Mouse (Mus musculus) small intestine, adult 2 months (tissue): Measurements from ENCODE around the gene Bmp4. TPM values are rescaled to one million over a fixed set of nuclear protein-coding genes. Genes with fewer than 3 reads are reported as not detected.

Experiments used
- H3K27ac ChIP-seq: fragments of 200-500 bp; 2 replicates; pipeline ENCODE4 v1.5.1; 2012; ENCODE audit warnings: low read depth, low read length, control low read depth, inconsistent platforms; ENCODE audit not compliant: insufficient read depth
- H3K27me3 ChIP-seq: fragments of 200-500 bp; 2 replicates; pipeline ENCODE4 v1.6.1; 2012; ENCODE audit warnings: mild to moderate bottlenecking, moderate library complexity, low read length, inconsistent platforms; ENCODE audit not compliant: control insufficient read depth, insufficient read depth
- H3K36me3 ChIP-seq: fragments of 200-500 bp; 2 replicates; pipeline ENCODE4 v1.6.1; 2012; ENCODE audit warnings: mild to moderate bottlenecking, low read length, control low read depth, inconsistent platforms; ENCODE audit not compliant: control insufficient read depth, insufficient read depth
- H3K4me1 ChIP-seq: fragments of 200-500 bp; 2 replicates; pipeline ENCODE4 v1.6.1; 2012; ENCODE audit warnings: low read length, inconsistent platforms, mixed read lengths; ENCODE audit not compliant: control insufficient read depth, insufficient read depth, insufficient read length
- H3K4me3 ChIP-seq: fragments of 200-500 bp; 2 replicates; pipeline ENCODE4 v1.5.1; 2012; ENCODE audit warnings: low read depth, mild to moderate bottlenecking, control low read depth, inconsistent platforms, low read length, moderate library complexity
- CTCF ChIP-seq: fragments of 200-500 bp; IDR thresholded peaks from 2 replicates; pipeline ENCODE4 v1.5.1; 2012; ENCODE audit warnings: low read depth, mild to moderate bottlenecking, control low read depth, inconsistent platforms, low read length, moderate library complexity, mixed read lengths; ENCODE audit not compliant: insufficient replicate concordance, insufficient read length; ENCODE audit errors: extremely low read depth
- POLR2A ChIP-seq: fragments of 200-500 bp; IDR thresholded peaks from 2 replicates; pipeline ENCODE4 v1.6.1; 2012; ENCODE audit warnings: low read depth, mild to moderate bottlenecking, control low read depth, inconsistent platforms, low read length, moderate library complexity
- WGBS: fragments of 180-500 bp; shearing (Covaris S2); methylation state at CpG from one replicate; pipeline ENCODE4 v1.1.7; 2018; 5-methylcytosine and 5-hydroxymethylcytosine counted together
- polyA plus RNA-seq: library from polyadenylated mRNA; depleted of rRNA; stranded (reverse); fragments of >200 nt; gene quantifications from 2 replicates; pipeline ENCODE4 v1.2.3, GENCODE M21; 2012; rRNA removed

The Bmp4 gene
- polyA plus RNA-seq: 19.4 and 37.1 TPM in 2 replicates

DNA sequence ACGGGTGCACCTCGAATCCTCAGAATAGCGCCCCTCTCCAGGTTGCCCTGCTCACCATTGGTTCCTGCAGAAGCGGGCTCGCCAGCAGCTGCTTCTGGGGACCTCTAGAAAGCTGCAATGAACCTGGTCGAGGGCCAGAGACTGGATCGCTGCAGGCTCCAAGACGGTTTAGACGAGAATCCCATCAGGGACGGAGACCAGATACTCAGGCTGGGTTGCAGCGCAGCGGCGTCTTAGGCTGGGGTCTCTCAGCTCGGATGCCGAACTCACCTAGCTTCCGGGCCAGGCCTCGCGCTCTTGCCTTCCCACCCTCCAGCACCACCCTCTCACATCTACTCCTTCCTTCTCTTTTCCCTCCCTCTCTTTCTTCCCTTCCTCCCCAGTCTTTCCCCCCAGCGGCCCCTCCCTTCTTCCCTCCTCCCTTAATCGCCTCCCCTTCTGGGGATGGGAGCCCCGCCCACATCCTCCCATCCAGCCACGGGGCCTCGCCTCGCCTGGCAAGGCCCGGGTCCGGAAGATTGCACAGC is at the start of gene Bmp4:
TSS of gene Bmp4 (minus strand) at position 421 of the 527 bp plus-strand sequence.
- Histone ChIP-seq H3K36me3 (no peaks in the 10 kb centered on the region), H3K27me3 (peaks cover 40% of the 10 kb centered on the region), H3K27ac (peak within 1 kb of the TSS; percentile 63), H3K4me3 (peak within 1 kb of the TSS; percentile 49), H3K4me1 (no peaks in the 10 kb centered on the region; the same call in 1 of the 2 replicates)
- WGBS: 6% methylated on average over 26 of the region's 26 CpGs
- no peak for TF ChIP-seq CTCF
- 0 out of 2 replicates have a peak, but pooled peaks have one; percentile 23 for TF ChIP-seq POLR2A

DNA sequence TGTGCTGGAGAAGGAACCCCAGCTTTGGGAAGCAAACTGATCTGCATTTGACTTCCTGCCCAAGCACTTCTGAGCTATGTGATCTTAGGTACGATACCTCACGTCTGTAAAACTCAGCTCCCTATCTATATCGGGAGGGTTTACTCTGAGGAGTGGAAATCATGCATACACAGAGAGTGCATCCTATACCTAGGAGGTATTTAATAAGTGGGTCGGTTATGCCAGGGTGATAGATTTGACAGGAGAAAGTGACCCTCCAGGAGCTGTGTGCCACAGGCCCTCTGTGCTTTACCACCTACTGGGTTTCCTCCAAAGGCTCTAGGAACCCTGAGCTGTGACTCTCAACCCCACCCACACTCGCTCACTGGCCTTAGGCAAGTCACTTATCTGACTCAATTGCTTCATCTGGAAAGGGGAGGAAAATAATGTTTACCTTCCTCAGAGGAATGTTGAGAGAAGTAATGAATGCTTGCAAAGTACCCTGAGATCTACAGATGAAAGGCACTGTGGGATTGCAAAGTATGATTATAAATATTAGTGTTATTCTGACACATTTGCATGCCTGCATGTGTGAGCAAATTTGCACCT is 49.1 kb upstream of the Bmp4 start:
- H3K27ac ChIP-seq: no peak overlapping the region
- WGBS: 66% methylated on average over 5 of the region's 5 CpGs
- TF ChIP-seq POLR2A (no peak), CTCF (no peak)
- no peak overlapping the region for H3K4me3 ChIP-seq
- no peaks in the 10 kb centered on the region for H3K4me1 ChIP-seq
- H3K27me3 ChIP-seq: no peaks in the 10 kb centered on the region
- no peaks in the 10 kb centered on the region for H3K36me3 ChIP-seq

DNA sequence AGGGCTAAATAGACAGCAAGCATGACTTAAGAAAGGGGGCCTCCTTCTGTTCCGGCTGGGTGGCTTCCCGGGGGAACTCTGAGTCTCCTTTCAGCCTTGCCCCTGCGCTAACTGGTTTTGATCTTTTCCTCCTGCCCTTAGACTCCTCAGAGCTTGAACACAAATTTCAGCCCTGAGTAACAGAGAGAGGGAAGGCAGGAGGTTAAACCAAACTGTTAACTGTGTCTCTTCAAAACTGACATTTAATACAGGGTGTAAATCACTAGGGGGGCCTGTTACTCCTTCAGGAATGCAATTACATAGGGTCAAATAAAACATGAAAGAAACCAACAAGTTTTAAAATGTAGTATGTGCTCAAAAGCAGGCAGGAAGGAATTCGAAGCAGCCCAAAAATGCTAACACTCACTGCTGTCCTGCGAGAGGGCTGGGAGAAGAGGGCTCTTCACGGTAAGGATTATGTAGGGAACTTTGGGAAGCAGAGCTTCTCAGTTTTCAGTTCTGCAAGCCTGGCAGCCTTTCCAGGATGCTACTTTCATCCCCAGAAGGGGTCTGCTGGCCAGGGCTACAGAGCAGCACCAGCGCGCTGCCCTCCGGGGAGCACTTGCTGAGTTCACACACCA is 46.1 kb upstream of the Bmp4 start:
- no peak overlapping the region for H3K4me3 ChIP-seq

DNA sequence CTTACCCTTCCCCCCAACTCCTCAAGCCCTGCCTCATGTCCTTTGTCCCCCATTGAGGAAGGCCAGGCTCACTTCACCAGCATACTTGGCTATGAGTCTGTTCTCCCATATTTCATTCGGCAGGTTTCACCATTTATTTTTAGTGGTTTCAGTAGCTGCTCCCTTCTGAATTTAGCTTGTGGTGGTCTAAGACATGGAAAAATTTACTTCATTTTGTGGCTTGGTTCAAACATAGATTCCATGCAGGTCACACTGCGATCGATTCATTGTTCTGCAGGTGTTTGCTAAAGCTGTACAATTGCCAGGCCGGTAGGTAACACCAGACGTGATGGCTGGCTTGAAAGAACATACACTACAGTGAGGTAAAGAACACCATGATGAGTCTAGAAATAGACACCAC is 39.8 kb upstream of the Bmp4 start:
- WGBS: 90% methylated on average over 5 of the region's 5 CpGs
- H3K4me3 ChIP-seq: no peak overlapping the region
- TF ChIP-seq CTCF: no peak
- H3K27ac ChIP-seq: no peak overlapping the region
- H3K36me3 ChIP-seq: no peaks in the 10 kb centered on the region
- H3K4me1 ChIP-seq: 0 out of 2 replicates have a peak, but pooled peaks cover 2% of the 10 kb centered on the region
- H3K27me3 ChIP-seq: no peaks in the 10 kb centered on the region

More for the DNA sequence above, 46.1 kb upstream of the Bmp4 start:
- no peak for TF ChIP-seq POLR2A
- TF ChIP-seq CTCF: no peak
- Histone ChIP-seq H3K27ac (no peak overlapping the region), H3K27me3 (no peaks in the 10 kb centered on the region), H3K4me1 (no peaks in the 10 kb centered on the region), H3K36me3 (no peaks in the 10 kb centered on the region)
- WGBS: 24% methylated on average over 9 of the region's 9 CpGs

DNA sequence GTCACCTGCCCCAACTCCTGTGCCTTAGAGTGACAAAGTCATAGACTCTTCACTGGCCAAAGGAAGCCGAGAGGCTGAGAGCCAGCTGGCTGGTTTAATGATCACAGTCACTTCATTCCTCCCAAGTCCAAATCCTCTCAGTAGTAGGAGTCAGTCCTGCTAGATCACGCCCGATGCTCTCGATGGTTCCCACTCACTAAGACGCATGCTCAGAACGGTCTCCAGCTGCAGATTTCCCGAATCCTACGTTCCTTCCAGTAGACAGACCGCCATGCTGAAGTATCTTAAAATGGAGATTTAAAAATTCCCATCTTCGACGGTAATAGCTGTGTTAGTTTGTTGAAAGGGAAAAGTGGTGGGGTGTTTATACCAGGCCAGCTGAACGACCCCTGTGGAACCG is 36.8 kb upstream of the Bmp4 start:
- no peak overlapping the region for H3K4me3 ChIP-seq
- TF ChIP-seq CTCF (no peak), POLR2A (no peak)
- WGBS: 88% methylated on average over 13 of the region's 13 CpGs
- no peak overlapping the region for H3K27ac ChIP-seq
- no peaks in the 10 kb centered on the region for H3K36me3 ChIP-seq
- 0 out of 2 replicates have a peak, but pooled peaks cover 2% of the 10 kb centered on the region for H3K4me1 ChIP-seq
- no peaks in the 10 kb centered on the region for H3K27me3 ChIP-seq

DNA sequence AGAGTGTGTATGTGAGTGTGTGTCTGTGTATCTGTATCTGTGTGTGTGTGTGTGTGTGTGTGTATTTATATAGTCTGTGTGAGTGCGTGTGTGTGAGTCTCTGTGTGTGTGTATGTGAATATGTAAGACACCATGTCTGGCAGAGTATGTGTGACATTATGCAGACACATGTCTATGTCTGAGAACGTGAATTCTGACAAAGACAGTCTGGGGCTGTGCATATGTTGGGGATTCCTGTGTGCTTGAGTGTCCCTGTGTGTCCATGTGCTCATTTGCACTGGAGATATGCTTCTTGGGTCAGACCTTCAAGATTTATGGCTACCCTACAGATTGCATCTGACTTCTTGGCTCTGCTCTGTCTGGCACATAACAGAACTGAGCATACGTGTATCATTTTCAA is 31.4 kb upstream of the Bmp4 start:
- Histone ChIP-seq H3K27ac (no peak overlapping the region), H3K27me3 (no peaks in the 10 kb centered on the region), H3K36me3 (no peaks in the 10 kb centered on the region), H3K4me1 (no peaks in the 10 kb centered on the region), H3K4me3 (no peak overlapping the region)
- TF ChIP-seq POLR2A (no peak), CTCF (no peak)
- WGBS: 77% methylated on average over 3 of the region's 3 CpGs

DNA sequence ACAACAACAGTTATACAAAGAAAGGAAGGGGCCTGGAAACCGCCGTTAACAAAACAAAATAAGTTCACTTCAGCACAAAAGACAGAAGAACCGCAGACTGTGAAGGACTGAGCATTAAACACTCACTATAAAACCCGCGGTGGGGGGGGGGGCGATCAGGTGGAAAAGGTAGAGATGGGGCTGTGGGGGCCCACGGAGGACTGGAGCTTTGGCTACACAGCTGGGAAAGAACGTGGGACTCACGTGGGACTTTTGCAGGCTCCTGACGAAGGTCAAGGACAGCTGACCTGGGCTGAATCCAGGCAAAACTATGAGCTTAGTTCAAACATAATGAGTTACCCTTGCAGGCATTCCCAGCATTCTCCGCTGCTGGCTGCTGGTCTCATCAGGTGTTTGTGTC is 28.8 kb upstream of the Bmp4 start:
- Histone ChIP-seq H3K36me3 (no peaks in the 10 kb centered on the region), H3K4me3 (no peak overlapping the region), H3K27me3 (no peaks in the 10 kb centered on the region), H3K4me1 (no peaks in the 10 kb centered on the region), H3K27ac (no peak overlapping the region)
- no peak for TF ChIP-seq POLR2A
- TF ChIP-seq CTCF: no peak
- 54% methylated on average over 11 of the region's 11 CpGs for WGBS
